Mouse (Mus musculus) mouse trophoblast stem cell (cell line): ENCODE measurements around the gene Rfesd.

Source experiments
- in situ Hi-C, 2 experiments: fragments of 300-500 bp; cut with MseI, MboI; formaldehyde crosslinking; loops; 2 replicates in 1 of 2; 3 replicates in 1 of 2; pipeline ENCODE4 v1.15.1; 2025

Rfesd gene

DNA sequence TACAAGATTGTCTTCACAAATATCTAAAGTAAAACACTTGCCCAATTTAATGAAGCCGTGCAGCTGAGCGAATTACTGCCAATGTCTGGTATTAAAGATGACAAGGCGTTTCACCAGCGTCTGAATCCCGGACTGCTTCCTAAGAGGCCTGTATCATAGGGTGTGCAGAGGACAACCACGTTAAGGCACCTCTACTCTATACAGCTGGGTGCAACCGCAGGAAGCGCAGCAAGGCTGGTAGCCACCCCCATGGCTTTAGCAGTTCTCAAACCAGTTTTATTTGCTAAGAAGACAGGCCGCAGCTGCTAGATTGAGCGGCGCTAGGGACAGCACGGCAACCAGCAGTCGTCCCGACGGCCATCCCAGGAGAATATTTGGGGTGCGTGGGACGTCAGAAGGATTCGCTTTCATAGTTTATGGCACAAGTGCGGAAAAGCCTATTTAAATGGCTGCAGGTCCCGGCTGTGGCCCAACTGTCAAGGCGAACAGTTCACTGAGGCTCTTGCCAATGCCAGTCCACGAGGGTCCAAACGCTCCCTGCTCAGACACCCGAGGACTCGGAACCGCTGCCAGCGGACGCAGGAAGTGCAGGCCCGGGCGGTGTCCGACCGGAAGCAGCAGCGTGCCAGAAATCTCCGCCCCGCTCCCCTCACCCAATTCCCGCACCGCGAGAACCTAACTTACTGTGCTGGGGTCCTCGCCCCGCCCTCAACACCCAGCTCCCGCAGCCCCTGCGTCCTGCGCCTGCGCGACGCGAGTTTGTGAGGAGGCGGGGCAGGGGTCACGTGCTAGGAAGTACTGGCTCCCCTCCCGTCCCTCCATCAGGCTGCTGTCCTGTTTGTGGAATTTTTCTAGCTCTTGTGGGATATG lies at the start of gene Rfesd:
Gene Rfesd, minus strand, starts transcription at position 746 of the 870 bp plus-strand sequence.
- in situ Hi-C loops, result no loop called here

DNA sequence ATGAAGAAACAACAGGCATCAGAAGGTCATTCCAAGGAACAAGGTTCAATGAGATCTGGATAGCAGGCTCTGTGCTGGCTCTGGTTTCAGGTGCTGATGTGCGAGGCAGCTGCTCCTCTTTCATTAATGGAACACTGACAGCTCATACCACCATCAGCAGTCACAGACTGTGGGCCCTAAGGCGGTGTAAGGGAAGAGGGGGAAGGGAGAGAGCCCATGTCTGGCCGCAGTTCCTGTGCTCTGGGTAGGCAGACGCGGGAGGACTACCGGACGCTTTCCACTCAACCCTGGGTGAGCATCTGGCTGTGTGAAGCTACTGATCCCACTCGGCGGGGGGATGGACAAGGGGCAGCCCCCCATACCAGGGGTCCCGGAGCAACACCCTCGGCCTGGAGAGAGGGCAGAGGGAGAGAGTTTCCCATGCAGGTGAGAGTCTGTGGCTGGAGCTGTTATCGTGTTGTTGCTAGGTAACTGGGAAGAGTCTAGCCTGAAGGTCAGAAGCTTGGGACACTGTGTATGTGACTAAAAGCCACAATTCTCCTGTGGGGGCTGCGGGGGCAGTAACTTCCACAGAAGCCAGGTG lies 45.9 kb upstream of the Rfesd start:
- in situ Hi-C loops, result no loop called here

DNA sequence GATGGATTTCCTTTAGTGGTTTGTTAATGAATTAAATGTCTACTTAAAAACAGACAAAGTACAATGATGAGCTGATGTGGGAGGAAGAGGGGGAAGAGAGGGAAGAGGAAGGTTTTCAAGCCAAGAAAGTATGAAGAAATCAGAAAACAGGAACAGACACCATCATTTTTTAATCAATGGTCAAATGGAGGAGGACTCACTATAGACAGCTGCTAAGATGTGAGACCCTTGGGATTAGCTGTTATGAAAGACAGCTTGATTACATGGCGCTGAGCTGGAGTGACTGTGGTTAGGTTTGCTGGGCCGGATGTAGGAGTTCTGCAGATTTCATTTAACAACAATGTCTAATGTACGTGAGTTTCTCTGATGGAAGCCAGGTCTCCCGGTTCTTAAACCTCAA lies 45.0 kb upstream of the Rfesd start:
- in situ Hi-C loops, result no loop called here

DNA sequence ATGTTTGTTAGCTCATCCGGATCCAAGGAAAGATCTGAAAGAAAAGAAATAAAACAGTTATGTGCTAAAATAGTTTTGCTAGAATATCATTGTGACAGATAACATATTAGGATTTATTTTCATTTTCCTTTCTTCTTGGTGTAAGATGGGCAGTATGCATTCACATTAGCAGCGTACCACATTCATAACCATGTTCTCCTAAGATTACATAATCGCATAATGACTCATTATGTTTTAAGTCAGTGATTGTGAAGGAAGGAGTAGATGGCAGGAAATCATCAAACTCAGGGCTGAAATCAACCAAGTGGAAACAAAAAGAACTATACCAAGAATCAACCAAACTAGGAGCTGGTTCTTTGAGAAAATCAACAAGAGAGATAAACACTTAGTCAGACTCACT lies 44.0 kb upstream of the Rfesd start:
- in situ Hi-C loops, result no loop called here

DNA sequence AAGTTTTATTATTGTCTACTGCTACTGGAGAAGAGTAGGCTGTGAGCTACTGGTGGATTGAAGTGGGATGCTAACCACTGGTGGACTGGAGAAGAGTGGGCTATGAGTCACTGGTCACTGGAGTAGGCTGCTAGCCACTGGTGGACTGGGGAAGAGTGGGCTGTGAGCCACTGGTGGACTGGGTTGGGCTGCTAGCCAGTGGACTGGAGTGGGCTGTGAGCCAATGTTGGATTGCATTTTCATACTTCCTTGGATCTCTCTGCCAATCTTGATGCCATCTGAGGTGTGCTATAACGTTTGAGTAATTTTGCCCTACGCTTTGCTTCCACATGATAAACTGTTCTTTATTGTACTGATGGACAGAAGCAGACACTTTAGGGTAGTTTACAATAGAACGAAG lies 43.6 kb upstream of the Rfesd start:
- in situ Hi-C loops, result no loop called here

DNA sequence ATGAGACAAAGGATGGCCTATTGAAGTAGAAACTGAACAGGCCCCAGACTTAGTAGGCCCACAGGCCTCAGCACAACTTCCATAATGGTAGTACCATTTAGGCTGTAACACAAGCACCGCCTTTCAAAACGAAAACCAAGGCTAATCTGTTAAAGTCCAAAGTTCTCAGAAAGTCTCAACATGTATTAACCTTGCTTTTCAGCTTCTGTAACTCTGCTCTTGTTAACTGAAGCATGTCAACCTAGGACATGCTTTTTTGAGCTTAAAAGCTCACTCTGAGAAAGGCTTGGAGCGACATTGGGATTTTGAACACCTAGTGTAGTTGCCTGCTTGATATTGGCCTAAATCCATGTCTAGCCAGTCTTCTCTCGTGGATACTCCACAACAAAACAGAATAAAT lies 41.1 kb upstream of the Rfesd start:
- in situ Hi-C loops, result no loop called here

DNA sequence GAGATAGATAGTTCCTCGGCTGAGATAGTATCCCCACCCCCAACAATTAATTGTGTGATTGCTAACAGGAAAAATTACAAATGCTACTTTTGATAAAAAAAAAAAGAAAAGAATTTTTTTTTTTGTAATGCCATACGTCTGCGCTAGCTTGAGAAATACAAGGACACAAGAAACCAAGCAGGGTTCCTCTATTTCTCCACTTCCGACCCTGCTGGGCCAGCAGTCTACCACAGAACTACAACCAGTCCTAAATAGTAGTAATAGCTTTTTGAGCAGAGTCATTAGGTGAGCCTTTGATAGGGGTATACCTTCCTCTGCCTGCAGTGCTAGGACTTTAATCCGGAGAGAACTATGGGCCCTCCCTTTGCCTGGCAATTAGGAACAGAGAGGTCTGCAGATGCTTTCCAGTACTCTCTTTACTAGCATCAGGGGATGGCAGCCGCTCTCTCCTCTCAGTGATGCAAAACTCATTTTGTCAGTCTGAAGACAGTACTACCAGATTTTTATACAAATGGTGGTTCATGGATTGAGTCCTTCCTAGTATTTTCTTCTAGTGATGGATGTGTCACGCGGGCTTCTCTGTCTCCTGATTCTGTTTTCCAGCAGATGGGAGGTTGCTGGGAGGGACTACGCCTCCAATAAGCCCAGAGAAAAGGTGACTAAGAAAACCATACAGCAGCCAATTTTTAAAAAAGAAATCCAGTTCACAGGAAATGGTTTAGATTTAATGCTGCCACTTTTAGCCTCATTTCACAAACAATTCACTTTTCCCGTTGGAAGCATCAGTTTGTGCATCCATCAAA lies 38.9 kb upstream of the Rfesd start:
- in situ Hi-C loops, result no loop called here

DNA sequence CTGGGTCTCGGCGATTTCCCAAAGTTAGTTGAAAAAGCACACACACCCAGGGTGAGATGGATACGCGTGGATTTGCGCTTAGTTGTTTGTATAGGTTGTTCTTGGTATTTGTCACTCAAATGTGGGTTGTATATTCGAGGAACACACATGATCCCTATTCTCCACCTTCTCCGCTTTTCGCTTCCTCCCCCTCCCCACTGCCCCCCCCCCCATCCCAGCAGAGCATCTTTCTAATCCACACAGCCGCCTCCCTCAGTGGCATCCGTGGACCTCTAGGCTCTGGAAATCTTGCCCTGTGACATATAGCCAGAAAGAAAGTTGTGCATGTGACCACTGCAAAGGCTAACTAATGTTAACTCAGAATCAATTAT lies 38.4 kb upstream of the Rfesd start, which contains the start of gene Gpr150:
Gene Gpr150, minus strand, starts transcription at position 101 of the 371 bp plus-strand sequence.
- in situ Hi-C loops, result no loop called here

DNA sequence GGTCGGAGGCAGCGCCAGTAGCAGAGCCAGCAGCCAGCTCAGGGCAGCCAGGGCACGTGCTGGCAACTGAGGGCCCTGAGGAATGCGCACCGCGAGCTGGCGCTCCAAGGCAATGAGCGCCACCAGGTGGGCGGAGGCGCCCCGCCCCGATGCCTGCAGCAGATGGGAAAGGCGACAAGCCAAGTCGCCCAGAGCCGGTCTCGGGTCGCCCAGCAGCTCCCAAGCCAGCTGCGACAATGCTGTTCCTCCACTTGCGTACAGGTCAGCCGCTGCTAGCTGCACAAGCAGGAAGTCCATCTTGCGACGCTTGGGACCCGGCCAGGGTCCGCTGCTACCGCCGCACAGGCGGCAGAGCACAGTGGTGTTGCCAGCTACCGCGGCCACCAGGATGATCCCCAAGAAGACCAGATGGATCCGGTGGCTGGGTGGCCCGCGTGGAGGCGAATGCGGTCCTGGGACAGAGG lies 37.8 kb upstream of the Rfesd start:
- in situ Hi-C loops, result no loop called here

DNA sequence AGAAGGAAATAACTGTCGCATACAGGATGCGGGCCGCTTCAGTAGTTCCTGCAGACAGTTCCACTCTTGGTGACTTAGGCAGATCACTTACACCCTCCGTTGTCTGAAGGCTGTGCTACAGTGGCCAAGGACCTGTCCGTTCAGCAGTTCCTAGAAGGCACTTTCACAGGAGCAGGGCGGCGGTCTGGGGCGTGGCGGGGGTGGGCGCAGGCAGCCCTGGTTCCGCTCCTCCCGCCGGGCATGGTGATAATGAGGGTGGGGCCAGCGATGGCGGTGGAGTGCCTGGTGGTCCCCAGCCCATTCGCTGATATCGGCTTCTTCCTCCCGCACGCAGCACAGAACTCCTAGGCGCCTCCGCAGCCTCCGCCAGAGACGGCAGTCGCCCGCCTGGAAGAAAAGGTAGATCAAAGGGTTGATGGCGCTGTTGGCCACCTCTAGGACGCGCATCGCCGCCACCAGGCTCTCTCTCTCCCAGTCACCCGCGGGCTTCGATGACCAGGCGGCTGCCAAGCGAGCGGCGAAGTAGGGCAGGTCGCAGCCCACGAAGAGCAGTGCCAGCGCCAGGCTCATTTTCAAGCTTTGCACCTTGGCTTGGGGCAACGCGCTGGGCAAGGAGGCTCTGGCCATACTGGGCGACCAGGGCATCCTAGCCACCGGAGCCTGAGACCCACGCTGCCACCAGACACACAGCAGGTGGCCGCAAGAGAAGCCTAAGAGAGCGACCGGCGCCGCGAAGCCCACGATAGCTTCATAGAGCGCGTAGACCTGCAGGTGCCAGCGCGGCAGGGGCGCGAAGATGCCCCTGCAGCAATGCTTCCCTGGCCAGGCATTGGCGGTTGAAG lies 37.1 kb upstream of the Rfesd start:
- in situ Hi-C loops, result no loop called here

DNA sequence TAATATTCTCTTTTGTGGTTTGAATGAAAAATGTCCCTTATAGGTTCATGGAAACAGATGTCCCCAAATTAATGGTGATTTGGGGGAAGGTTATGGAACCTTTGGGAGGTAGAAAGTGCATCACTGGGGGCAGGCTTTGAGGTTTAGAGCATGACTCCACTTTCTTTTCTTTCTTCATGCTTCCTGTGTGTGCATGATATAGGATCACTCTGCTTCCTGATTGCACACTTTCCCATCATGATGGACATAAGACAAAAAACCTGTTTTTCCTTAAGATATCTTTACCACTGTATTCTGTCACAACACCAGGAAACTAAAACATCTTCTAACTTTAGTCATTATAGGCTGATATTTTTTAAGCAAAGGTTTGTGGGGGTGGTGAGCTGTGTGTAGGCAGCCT lies 26.5 kb upstream of the Rfesd start:
- in situ Hi-C loops, result no loop called here

DNA sequence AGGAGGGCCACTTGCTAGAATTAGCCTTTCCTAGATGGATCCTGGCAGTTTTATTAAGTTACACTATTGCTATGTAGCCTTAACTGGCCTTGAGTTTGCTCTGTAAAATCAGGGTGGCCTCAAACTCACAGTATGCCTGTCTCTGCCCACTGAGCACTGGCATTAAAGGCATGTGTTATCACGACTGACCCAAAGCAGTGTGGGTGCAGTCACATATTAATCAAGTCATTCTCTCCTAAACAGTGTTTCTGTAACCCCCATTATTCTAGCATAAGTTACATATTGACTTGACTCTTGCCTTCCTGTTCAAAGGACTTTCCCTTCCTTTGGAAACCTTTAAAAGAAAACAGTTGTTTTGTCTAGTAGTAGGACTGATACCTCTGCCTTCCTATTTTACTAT lies 23.9 kb upstream of the Rfesd start:
- in situ Hi-C loops, result no loop called here

DNA sequence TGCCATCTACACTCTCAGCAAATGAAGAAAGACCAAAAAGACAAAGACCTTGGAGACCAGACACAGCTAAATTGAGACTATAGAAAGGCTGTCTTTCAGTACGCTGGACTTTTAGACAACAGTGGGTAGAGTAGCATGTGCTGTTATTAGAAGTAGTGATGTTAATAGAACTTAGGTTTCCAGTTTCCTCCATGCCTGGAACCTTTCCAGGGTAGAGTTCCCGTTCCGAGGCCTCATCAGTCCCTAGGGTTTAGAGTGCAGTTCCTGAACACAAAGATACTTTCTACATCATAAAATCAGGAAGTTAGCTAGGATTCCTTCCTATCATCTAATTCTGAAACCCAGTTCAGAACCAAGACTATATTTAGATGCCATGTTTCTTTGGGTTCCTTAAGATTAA lies 6.1 kb upstream of the Rfesd start:
- in situ Hi-C loops, result no loop called here

DNA sequence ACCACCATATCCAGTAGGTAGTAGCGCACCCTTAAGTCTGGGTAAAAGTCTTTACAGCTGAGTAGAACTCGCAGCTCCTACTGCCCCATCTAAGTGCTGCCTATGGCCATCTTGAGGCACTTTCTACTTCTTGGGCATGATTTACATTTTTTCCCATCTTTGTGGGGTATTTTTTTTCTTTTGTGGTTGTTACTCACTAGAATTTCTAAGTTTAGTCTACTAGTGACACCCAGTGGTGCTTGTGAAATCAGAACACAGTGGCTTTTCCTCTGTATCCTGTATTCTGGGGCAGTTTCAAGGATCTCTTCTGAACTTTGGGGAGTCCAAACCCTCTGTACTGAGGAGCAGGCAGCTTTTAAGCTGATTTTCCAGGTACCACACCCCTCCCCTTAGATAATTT lies 3.3 kb upstream of the Rfesd start:
- in situ Hi-C loops, result no loop called here

DNA sequence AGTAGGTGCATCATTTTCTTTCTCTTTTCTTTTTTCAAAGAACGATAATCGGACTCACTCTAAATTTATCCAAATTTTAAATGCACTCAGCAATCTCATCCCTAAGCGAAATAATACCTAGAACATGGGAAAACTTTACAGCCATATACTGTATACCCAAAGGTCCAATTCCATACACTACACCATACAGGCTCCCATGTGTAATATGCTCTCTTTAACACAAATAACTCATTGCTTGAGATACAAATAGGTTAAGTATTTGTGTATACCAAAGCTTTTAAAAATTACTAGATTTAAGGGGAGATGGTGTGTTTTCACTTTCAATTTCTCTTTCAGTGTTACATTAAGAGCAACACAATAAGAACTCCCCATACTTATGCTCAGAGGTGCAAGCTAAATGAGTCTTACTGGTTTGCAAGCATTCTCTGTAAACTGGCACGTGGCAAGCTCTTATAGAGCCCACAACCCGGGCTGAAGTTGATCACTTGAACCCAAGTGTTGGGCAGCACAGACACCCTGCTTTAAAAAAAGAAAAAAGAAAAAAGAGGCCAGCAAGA lies 403 bp upstream of the Rfesd start:
- in situ Hi-C loops, result no loop called here

DNA sequence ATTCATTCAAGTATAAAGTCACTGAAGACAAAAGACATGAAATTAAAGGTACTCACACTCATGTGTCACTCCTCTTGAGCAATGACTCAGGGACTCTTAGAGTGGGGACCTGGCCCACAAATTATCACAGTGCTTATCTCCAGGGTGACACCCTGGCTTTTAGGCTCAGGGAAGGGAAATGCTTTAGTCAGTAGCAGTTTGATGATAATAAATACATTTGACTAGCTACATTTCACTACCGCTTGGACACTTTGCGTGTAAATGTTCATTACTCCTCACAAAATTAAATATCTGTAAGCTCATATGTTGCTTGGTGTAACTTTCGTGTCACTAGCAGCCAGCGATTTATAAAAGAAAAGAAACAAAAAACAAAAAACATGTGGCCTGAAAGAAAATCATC lies 1.1 kb downstream of the Rfesd start:
- in situ Hi-C loops, result no loop called here

DNA sequence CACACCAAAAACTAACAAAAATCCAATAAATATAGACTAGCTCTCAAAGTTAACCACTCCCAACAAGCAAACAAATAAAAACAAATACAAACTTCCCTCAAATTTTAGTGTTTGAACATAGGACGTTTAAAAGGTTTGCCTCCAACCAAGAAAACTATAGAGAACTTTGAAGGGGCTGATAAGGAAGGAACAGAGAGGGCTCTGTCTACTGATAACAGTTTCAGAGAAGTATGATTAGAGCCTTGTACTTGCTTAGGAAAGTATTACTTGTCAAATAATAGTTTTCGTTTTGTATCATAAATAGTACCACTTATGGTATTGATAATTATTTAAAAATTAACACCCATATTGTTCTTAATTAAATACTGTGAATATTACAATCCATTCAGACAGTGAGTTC lies 4.0 kb downstream of the Rfesd start:
- in situ Hi-C loops, result no loop called here

DNA sequence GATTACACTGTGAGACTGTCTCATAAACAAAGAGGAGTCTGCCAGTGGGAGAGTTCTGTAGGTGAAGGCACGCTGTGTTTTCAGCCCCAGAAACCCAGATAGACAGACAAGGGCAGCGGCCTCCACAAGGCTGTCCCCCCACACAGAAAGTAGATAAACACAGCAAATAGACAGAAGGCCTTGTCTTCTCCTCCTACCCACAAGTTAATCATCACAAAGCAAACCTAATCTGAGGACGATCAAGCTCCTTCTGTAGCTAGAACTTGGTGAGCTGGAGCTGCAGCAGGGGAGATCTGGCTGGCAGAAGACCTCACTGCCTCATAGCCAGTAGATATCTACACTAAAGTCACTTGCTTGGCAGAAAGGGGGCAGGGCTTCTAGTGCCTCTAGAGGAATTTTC lies 15.2 kb downstream of the Rfesd start:
- in situ Hi-C loops, result no loop called here

DNA sequence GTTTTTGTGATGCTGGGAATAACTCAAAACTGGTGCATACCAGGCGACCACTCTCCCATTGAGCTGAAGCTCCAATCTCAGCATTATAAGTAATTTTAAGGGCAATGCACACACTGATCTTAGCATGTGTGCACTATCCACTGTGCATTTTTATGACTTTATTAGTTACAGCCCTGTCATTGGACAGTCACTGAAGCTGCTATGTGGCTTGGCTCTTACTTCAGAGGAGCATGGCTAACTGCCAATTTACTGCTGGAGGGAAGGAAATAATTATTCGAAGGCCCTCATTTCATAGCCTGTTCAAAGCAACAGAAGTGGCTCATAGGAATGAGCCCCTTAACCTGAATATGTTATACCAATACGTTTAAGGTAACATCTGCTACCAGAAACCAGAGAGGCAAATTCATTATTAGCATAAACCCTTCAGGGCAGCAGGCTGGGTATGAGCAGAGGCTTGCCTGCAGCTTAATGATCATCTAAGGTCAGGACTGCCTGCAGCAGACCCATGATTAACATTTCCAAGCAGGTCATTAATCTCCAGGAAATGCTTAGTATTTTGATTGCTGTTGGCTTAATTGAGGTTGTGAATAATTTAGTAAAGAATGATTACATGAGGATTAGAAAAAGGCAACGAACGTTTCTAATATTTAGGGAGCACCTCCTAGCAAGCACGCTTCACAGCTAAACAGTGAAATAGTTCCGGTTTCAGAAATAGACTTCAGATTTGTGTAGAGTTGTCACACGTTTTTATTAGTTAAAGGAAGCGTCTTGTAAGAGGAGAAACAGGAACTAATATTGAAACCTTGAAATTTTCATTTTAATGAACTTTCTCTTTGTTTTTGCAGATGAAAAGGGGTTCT lies 26.1 kb downstream of the Rfesd start:
- in situ Hi-C loops, result no loop called here

DNA sequence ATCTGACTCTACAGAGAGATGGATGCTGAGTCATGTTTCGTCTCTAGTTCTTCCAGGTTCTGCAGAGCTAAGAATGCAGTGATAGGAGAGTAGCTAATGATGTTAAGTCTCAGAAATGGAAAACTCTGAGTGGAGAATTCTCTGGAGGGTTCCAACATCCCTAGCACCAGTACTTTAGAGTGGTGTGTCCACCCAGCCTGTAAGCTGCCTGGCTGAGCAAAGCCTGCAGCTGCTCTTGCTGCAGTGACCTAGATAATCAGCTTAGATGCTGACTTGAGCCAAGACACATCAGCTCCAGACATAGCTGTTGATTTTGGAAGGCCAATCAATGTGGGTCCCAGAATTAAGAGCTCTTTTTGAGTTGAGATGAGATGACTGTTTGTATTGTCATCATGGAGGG lies 30.4 kb downstream of the Rfesd start:
- in situ Hi-C loops, result no loop called here
